Comparison of ENCODE assay signal across 7 mouse cellular contexts in genomic region chr12:110591260-110591883, GRCm38 (mm10). TPM values are rescaled to one million over a fixed set of nuclear protein-coding genes. Genes with fewer than 3 reads are reported as not detected.
DNase-seq lines count a peak whose midpoint lies in the region; ATAC-seq lines count a peak whose summit lies in the region.

No protein-coding gene starts in this region.

- ATAC-seq in embryonic facial prominence, embryonic 11.5 days (replicated peaks; ENCODE audit: insufficient number of reproducible peaks, low FRiP score, low TSS enrichment, low read depth) = peak; percentile 89
- peak; percentile 86 for ATAC-seq in granulocyte monocyte progenitor cell, adult 5-6 weeks (replicated peaks; ENCODE audit: poor library complexity, severe bottlenecking)
- ATAC-seq in midbrain, embryonic 13.5 days = peak; percentile 95

- H3K9ac ChIP-seq in embryonic facial prominence, embryonic 11.5 days (replicated peaks; ENCODE audit: low read length) = peak overlapping the region; percentile 79
- H3K9ac ChIP-seq in midbrain, embryonic 13.5 days (replicated peaks) = peak overlapping the region; percentile 89

- H3K4me2 ChIP-seq in embryonic facial prominence, embryonic 11.5 days (ENCODE audit: low read depth, low read length) = peak overlapping the region; percentile 84
- peak overlapping the region; percentile 98 for H3K4me2 ChIP-seq in midbrain, embryonic 13.5 days (replicated peaks)

- DNase-seq in adrenal gland, postnatal 14 days = peak; percentile 98
- peak; percentile 100 for DNase-seq in embryonic facial prominence, embryonic 11.5 days (ENCODE audit: low spot score)
- DNase-seq in kidney, adult 11 months = peak; percentile 100
- peak; percentile 97 for DNase-seq in limb, embryonic 10.5 days (ENCODE audit: low spot score)
- peak; percentile 97 for DNase-seq in spleen, adult 12 weeks (ENCODE audit: low spot score)

- peak overlapping the region; percentile 75 for H3K4me3 ChIP-seq in embryonic facial prominence, embryonic 11.5 days (ENCODE audit: low read depth, low read length)
- H3K4me3 ChIP-seq in limb, embryonic 10.5 days = peak overlapping the region; percentile 97
- H3K4me3 ChIP-seq in midbrain, embryonic 13.5 days (replicated peaks) = peak overlapping the region; percentile 61

- H3K27ac ChIP-seq in embryonic facial prominence, embryonic 11.5 days (replicated peaks; ENCODE audit: low read depth, low read length) = no peak overlapping the region
- H3K27ac ChIP-seq in limb, embryonic 10.5 days = peak overlapping the region; percentile 96
- H3K27ac ChIP-seq in midbrain, embryonic 13.5 days = peak overlapping the region; percentile 89

- H3K27me3 ChIP-seq in embryonic facial prominence, embryonic 11.5 days (ENCODE audit: control insufficient read depth, insufficient read depth, low read length) = no peaks in the 10 kb centered on the region
- no peaks in the 10 kb centered on the region for H3K27me3 ChIP-seq in limb, embryonic 10.5 days (ENCODE audit: low read depth, poor library complexity, severe bottlenecking)
- H3K27me3 ChIP-seq in midbrain, embryonic 13.5 days = no peaks in the 10 kb centered on the region

- H3K36me3 ChIP-seq in embryonic facial prominence, embryonic 11.5 days (replicated peaks; ENCODE audit: control insufficient read depth, insufficient read depth, low read depth, low read length) = no peaks in the 10 kb centered on the region
- 0 out of 2 replicates have a peak, but pooled peaks cover 4% of the 10 kb centered on the region for H3K36me3 ChIP-seq in limb, embryonic 10.5 days
- H3K36me3 ChIP-seq in midbrain, embryonic 13.5 days = no peaks in the 10 kb centered on the region

- no peaks in the 10 kb centered on the region; the same call in 1 of the 2 replicates for H3K4me1 ChIP-seq in embryonic facial prominence, embryonic 11.5 days (ENCODE audit: control insufficient read depth, insufficient read depth, low read length)
- H3K4me1 ChIP-seq in limb, embryonic 10.5 days = peaks cover 18% of the 10 kb centered on the region
- peaks cover 18% of the 10 kb centered on the region for H3K4me1 ChIP-seq in midbrain, embryonic 13.5 days (replicated peaks)

- WGBS in embryonic facial prominence, embryonic 11.5 days = under 1% methylated on average over 56 of the region's 56 CpGs
- WGBS in limb, embryonic 10.5 days = under 1% methylated on average over 56 of the region's 56 CpGs
- WGBS in midbrain, embryonic 13.5 days = under 1% methylated on average over 56 of the region's 56 CpGs

- H3K9me3 ChIP-seq in embryonic facial prominence, embryonic 11.5 days (replicated peaks; ENCODE audit: control insufficient read depth, low read length) = no peaks in the 10 kb centered on the region
- H3K9me3 ChIP-seq in limb, embryonic 10.5 days (replicated peaks) = no peaks in the 10 kb centered on the region
- no peaks in the 10 kb centered on the region for H3K9me3 ChIP-seq in midbrain, embryonic 13.5 days

RNA-seq across cellular contexts. Expression of gene Dync1h1, which starts 9.9 kb away (rescaled TPM):
- 129 and 133 TPM in 2 replicates for total RNA-seq in adrenal gland, postnatal 14 days (2021)
- polyA plus RNA-seq in embryonic facial prominence, embryonic 11.5 days (2014; fragmentation: Nextera tagmentation; extraction: Ambion mirVana) = 52.8 and 66.7 TPM in 2 replicates
- total RNA-seq in granulocyte monocyte progenitor cell, adult 5-6 weeks (2014; fragmentation: Nextera tagmentation) = 67.0 and 91.1 TPM in 2 replicates
- total RNA-seq in granulocyte monocyte progenitor cell, adult 5-6 weeks (2017) = 78.1 and 161 TPM in 2 replicates
- 63.3 and 67.9 TPM in 2 replicates for polyA plus RNA-seq in limb, embryonic 10.5 days (2016; fragmentation: Nextera tagmentation; extraction: Ambion mirVana)
- 92.2 and 93.6 TPM in 2 replicates for polyA plus RNA-seq in midbrain, embryonic 13.5 days (2015; fragmentation: Nextera tagmentation; extraction: Ambion mirVana)
